Mouse (Mus musculus) adipose tissue, adult 10 weeks (tissue): ENCODE results near the gene Adcy9. TPM values are rescaled to one million over a fixed set of nuclear protein-coding genes. Genes with fewer than 3 reads are reported as not detected.

Experiments
- polyA plus RNA-seq: library from polyadenylated mRNA; stranded (reverse); fragments of 350-450 nt; fragmentation: Illumina TruSeq; extraction: RNeasy Lipid Tissue Mini Kit (QIAGEN cat#74804); gene quantifications from one replicate; pipeline ENCODE4 v1.2.3, GENCODE M21; 2014; ENCODE audit warnings: low read depth, low replicate concordance

The Adcy9 gene
- polyA plus RNA-seq, result 6.3 TPM

GRCm38 (mm10) chr16:4420298-4421054 is at the start of gene Adcy9:
Adcy9 (minus strand) TSS chr16:4420498.

Other genes starting within 250 kb of the Adcy9 start
- 10.8 TPM for gene Crebbp, start 206.5 kb downstream of the Adcy9 start, polyA plus RNA-seq
- gene Srl, start 121.3 kb upstream of the Adcy9 start, polyA plus RNA-seq, result 4.3 TPM
- gene Tfap4, start 139.4 kb upstream of the Adcy9 start, polyA plus RNA-seq, result 4.5 TPM
- gene Glis2, start 174.2 kb upstream of the Adcy9 start, polyA plus RNA-seq, result 14.7 TPM
- gene Pam16, start 204.5 kb upstream of the Adcy9 start, polyA plus RNA-seq, result 63.5 TPM
- gene Vasn, start 219.4 kb upstream of the Adcy9 start, polyA plus RNA-seq, result 20.9 TPM
- 41.8 TPM for gene Dnaja3, start 219.5 kb upstream of the Adcy9 start, polyA plus RNA-seq